16 mouse cellular contexts compared by ENCODE assay signal in the genomic region with DNA sequence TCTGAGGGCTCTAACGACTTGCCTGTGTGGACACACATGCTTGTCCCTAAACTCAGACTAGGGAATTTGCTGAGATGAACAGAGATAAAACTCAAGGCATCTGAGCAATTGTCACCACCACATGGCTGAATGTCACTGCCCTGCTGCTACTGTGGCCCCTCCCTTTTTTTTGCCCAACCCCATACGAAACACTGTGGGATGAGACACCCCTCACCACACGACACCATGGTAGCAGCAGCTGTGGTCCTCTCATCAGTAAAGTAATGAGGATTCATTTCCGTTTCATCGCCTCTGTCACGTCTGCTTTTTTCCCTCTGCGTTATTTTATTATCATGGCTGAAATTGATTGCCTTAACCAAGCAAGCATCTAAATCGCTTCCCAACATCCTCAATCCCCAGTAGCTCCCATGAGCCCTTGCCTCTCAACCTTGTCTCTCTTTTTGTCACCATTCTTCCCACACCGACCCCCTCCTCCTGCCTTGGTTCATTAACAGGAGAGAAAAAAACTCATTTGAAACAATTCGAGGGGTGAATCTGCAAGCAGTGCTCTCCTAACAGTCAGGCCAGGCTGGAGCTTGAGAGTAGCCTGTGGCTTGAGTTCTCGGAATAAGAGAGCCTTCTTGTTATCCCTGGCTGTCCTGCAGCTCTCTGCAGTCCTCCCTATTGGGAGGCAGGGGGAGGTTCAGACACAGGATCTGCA.
A peak's percentile ranks its signal among the peaks of the same experiment; 100 is the strongest.
DNase-seq lines count a peak whose midpoint lies in the region; ATAC-seq and TF ChIP-seq lines count a peak whose summit lies in the region.
"Had no signal": no experiment of that assay in that cellular context is flagged by ENCODE, and none has a peak within 500 bp of the region (broad histone marks: within the 10 kb centered on the region; RNA-seq: fewer than 3 reads in every experiment).

No protein-coding gene starts in this region.

- 54% methylated on average over 11 of the region's 11 CpGs for WGBS in neural tube, embryonic 11.5 days
- WGBS in hindbrain, embryonic 11.5 days, result 45% methylated on average over 11 of the region's 11 CpGs
- 44% methylated on average over 11 of the region's 11 CpGs for WGBS in midbrain, embryonic 14.5 days
- 63% methylated on average over 11 of the region's 11 CpGs for WGBS in lung, postnatal 0 days
- 67% methylated on average over 11 of the region's 11 CpGs for WGBS in liver, embryonic 11.5 days

- no peak overlapping the region for H3K9ac ChIP-seq in neural tube, embryonic 11.5 days (ENCODE audit: low read length)
- no peak overlapping the region for H3K9ac ChIP-seq in hindbrain, embryonic 11.5 days (ENCODE audit: low read depth, low read length)
- H3K9ac ChIP-seq in midbrain, embryonic 14.5 days (replicated peaks; ENCODE audit: low read length), result no peak overlapping the region
- no peak overlapping the region for H3K9ac ChIP-seq in lung, postnatal 0 days (replicated peaks; ENCODE audit: low read depth)
- no peak overlapping the region for H3K9ac ChIP-seq in liver, embryonic 11.5 days (ENCODE audit: low read depth, low read length)
- H3K9ac ChIP-seq: embryonic facial prominence, embryonic 13.5 days; heart, embryonic 13.5 days; kidney, embryonic 15.5 days; liver, embryonic 14.5 days had no signal

- H3K4me2 ChIP-seq in neural tube, embryonic 11.5 days (ENCODE audit: low read depth), result 0 out of 2 replicates have a peak overlapping the region, but pooled peaks have one; percentile 1
- no peak overlapping the region for H3K4me2 ChIP-seq in hindbrain, embryonic 11.5 days (replicated peaks; ENCODE audit: low read depth, low read length)
- peak overlapping the region; percentile 26; the same call in 1 of the 2 replicates for H3K4me2 ChIP-seq in midbrain, embryonic 14.5 days (ENCODE audit: low read length)
- H3K4me2 ChIP-seq in lung, postnatal 0 days (replicated peaks; ENCODE audit: low read depth, low read length), result no peak overlapping the region
- H3K4me2 ChIP-seq in liver, embryonic 11.5 days, result no peak overlapping the region
- H3K4me2 ChIP-seq: embryonic facial prominence, embryonic 13.5 days; heart, embryonic 13.5 days; kidney, embryonic 15.5 days had no signal

- H3K27ac ChIP-seq in neural tube, embryonic 11.5 days (ENCODE audit: low read depth, low read length), result no peak overlapping the region
- peak overlapping the region; percentile 59; the same call in 1 of the 2 replicates for H3K27ac ChIP-seq in hindbrain, embryonic 11.5 days (ENCODE audit: low read depth, low read length)
- H3K27ac ChIP-seq in midbrain, embryonic 14.5 days (replicated peaks; ENCODE audit: low read depth, low read length), result no peak overlapping the region; the same call in 1 of the 2 replicates
- H3K27ac ChIP-seq in lung, postnatal 0 days (ENCODE audit: low read length), result no peak overlapping the region
- H3K27ac ChIP-seq in liver, embryonic 11.5 days (ENCODE audit: low read depth, low read length), result no peak overlapping the region
- H3K27ac ChIP-seq: embryonic facial prominence, embryonic 13.5 days; heart, embryonic 13.5 days; kidney, embryonic 15.5 days; liver, embryonic 14.5 days had no signal

- ATAC-seq in neural tube, embryonic 11.5 days (ENCODE audit: insufficient read depth, low FRiP score, low TSS enrichment), result peak; percentile 65; the same call in 1 of the 2 replicates
- ATAC-seq in hindbrain, embryonic 11.5 days (ENCODE audit: low FRiP score), result peak; percentile 85
- no peak; the same call in 1 of the 2 replicates for ATAC-seq in midbrain, embryonic 14.5 days (ENCODE audit: low FRiP score, low TSS enrichment)
- no peak for ATAC-seq in lung, postnatal 0 days
- no peak for ATAC-seq in liver, embryonic 11.5 days (replicated peaks; ENCODE audit: low FRiP score)
- ATAC-seq: CD4-positive, CD25-positive, alpha-beta regulatory T cell, adult 4 months had no signal

- DNase-seq in neural tube, embryonic 11.5 days (ENCODE audit: low spot score), result peak; percentile 16
- DNase-seq in neural tube, embryonic 10.5 days (ENCODE audit: extremely low spot score, low spot score), result no peak
- peak; percentile 27 for DNase-seq in hindbrain, embryonic 11.5 days (ENCODE audit: low spot score)
- DNase-seq in midbrain, embryonic 14.5 days, result peak; percentile 31
- no peak for DNase-seq in T-cell, adult 2 months (ENCODE audit: low spot score)
- no peak for DNase-seq in lung, postnatal 0 days (ENCODE audit: low spot score)
- no peak for DNase-seq in right cerebral cortex, adult 18-20 months
- no peak for DNase-seq in liver, embryonic 11.5 days (ENCODE audit: low spot score)
- DNase-seq: cerebellum, adult 9-10 months; gastrocnemius, postnatal 25 days; thymus, postnatal 14 days had no signal

- no peaks in the 10 kb centered on the region for H3K36me3 ChIP-seq in neural tube, embryonic 11.5 days (ENCODE audit: control insufficient read depth, insufficient read depth, low read length)
- no peaks in the 10 kb centered on the region for H3K36me3 ChIP-seq in hindbrain, embryonic 11.5 days (ENCODE audit: control insufficient read depth, insufficient read depth, low read length)
- no peaks in the 10 kb centered on the region for H3K36me3 ChIP-seq in midbrain, embryonic 14.5 days (ENCODE audit: control insufficient read depth, insufficient read depth, low read length)
- no peaks in the 10 kb centered on the region for H3K36me3 ChIP-seq in lung, postnatal 0 days (ENCODE audit: insufficient read depth, low read length)
- no peaks in the 10 kb centered on the region for H3K36me3 ChIP-seq in liver, embryonic 11.5 days (ENCODE audit: control insufficient read depth, insufficient read depth, low read length)
- H3K36me3 ChIP-seq: embryonic facial prominence, embryonic 13.5 days; heart, embryonic 13.5 days; kidney, embryonic 15.5 days had no signal

- no peaks in the 10 kb centered on the region for H3K27me3 ChIP-seq in neural tube, embryonic 11.5 days (ENCODE audit: control insufficient read depth, insufficient read depth, low read length)
- no peaks in the 10 kb centered on the region for H3K27me3 ChIP-seq in hindbrain, embryonic 11.5 days (ENCODE audit: control insufficient read depth, insufficient read depth, low read length)
- H3K27me3 ChIP-seq in midbrain, embryonic 14.5 days (ENCODE audit: control insufficient read depth, insufficient read depth, low read length), result no peaks in the 10 kb centered on the region
- no peaks in the 10 kb centered on the region for H3K27me3 ChIP-seq in lung, postnatal 0 days (replicated peaks; ENCODE audit: insufficient read depth, low read length)
- no peaks in the 10 kb centered on the region for H3K27me3 ChIP-seq in liver, embryonic 11.5 days (replicated peaks; ENCODE audit: control insufficient read depth, insufficient read depth, low read length)
- H3K27me3 ChIP-seq: embryonic facial prominence, embryonic 13.5 days; heart, embryonic 13.5 days; kidney, embryonic 15.5 days had no signal

- TF ChIP-seq CTCF in lung, postnatal 0 days (IDR thresholded peaks at IDR 0.05), result no peak

- H3K4me1 ChIP-seq in neural tube, embryonic 11.5 days (ENCODE audit: control insufficient read depth, insufficient read depth, low read length), result no peaks in the 10 kb centered on the region
- H3K4me1 ChIP-seq in hindbrain, embryonic 11.5 days (replicated peaks; ENCODE audit: control insufficient read depth, insufficient read depth, low read length), result no peaks in the 10 kb centered on the region
- peaks cover 5% of the 10 kb centered on the region; the same call in 1 of the 2 replicates for H3K4me1 ChIP-seq in midbrain, embryonic 14.5 days (ENCODE audit: control insufficient read depth, insufficient read depth, low read length)
- H3K4me1 ChIP-seq in lung, postnatal 0 days (ENCODE audit: insufficient read depth, low read depth, low read length), result no peaks in the 10 kb centered on the region
- no peaks in the 10 kb centered on the region for H3K4me1 ChIP-seq in liver, embryonic 11.5 days (replicated peaks; ENCODE audit: control insufficient read depth, insufficient read depth, low read length)
- H3K4me1 ChIP-seq: heart, embryonic 13.5 days; kidney, embryonic 15.5 days had no signal

- no peak for TF ChIP-seq EP300 in lung, postnatal 0 days (IDR thresholded peaks at IDR 0.05)

- H3K9me3 ChIP-seq in neural tube, embryonic 11.5 days (ENCODE audit: control insufficient read depth, low read length), result no peaks in the 10 kb centered on the region
- no peaks in the 10 kb centered on the region for H3K9me3 ChIP-seq in hindbrain, embryonic 11.5 days (ENCODE audit: control insufficient read depth, low read length)
- H3K9me3 ChIP-seq in midbrain, embryonic 14.5 days (ENCODE audit: control insufficient read depth, low read length), result no peaks in the 10 kb centered on the region
- H3K9me3 ChIP-seq in lung, postnatal 0 days (ENCODE audit: low read length), result no peaks in the 10 kb centered on the region
- no peaks in the 10 kb centered on the region for H3K9me3 ChIP-seq in liver, embryonic 11.5 days (ENCODE audit: control insufficient read depth, low read length)
- H3K9me3 ChIP-seq: embryonic facial prominence, embryonic 13.5 days; heart, embryonic 13.5 days; kidney, embryonic 15.5 days had no signal

- H3K4me3 ChIP-seq in neural tube, embryonic 11.5 days (ENCODE audit: low read depth, low read length), result no peak overlapping the region
- no peak overlapping the region for H3K4me3 ChIP-seq in hindbrain, embryonic 11.5 days (ENCODE audit: low read depth, low read length)
- no peak overlapping the region for H3K4me3 ChIP-seq in midbrain, embryonic 14.5 days (replicated peaks; ENCODE audit: low read depth, low read length)
- no peak overlapping the region for H3K4me3 ChIP-seq in lung, postnatal 0 days (ENCODE audit: low read depth, low read length)
- H3K4me3 ChIP-seq in liver, embryonic 11.5 days (ENCODE audit: low read depth, low read length), result no peak overlapping the region
- H3K4me3 ChIP-seq: embryonic facial prominence, embryonic 13.5 days; heart, embryonic 13.5 days; kidney, embryonic 15.5 days had no signal

Comparison
In these comparisons a context has a peak if more than half of its experiments do, and no peak if none do; other contexts are left out.
1. DNase-seq: peak in neural tube, embryonic 11.5 days (single experiment), hindbrain, embryonic 11.5 days (single experiment) and midbrain, embryonic 14.5 days (single experiment); none in neural tube, embryonic 10.5 days (single experiment), T-cell, adult 2 months (single experiment), lung, postnatal 0 days (single experiment), right cerebral cortex, adult 18-20 months (single experiment) and liver, embryonic 11.5 days (single experiment).
2. ATAC-seq: peak in neural tube, embryonic 11.5 days (single experiment) and hindbrain, embryonic 11.5 days (single experiment); none in midbrain, embryonic 14.5 days (single experiment), lung, postnatal 0 days (single experiment) and liver, embryonic 11.5 days (single experiment).
3. H3K4me2 ChIP-seq: peak in neural tube, embryonic 11.5 days (single experiment) and midbrain, embryonic 14.5 days (single experiment); none in hindbrain, embryonic 11.5 days (single experiment), lung, postnatal 0 days (single experiment) and liver, embryonic 11.5 days (single experiment).